Mouse (Mus musculus): ENCODE measurements at regions not wholly inside any gene's neighbourhood (a gene's known extent, or its start where the extent isn't known, plus 50 kb on each side); places are given as distances from the start of the nearest gene placed in this dataset.

- Histone ChIP-seq H3K27ac (replicated peaks; ENCODE audit: low read depth, low read length) (no peak overlapping the region), H3K9me3 (replicated peaks; ENCODE audit: control insufficient read depth, low read length) (no peaks in the 10 kb centered on the region), H3K4me3 (ENCODE audit: low read depth, low read length) (no peak overlapping the region), H3K36me3 (replicated peaks; ENCODE audit: control insufficient read depth, insufficient read depth, low read depth, low read length) (no peaks in the 10 kb centered on the region), H3K9ac (replicated peaks; ENCODE audit: low read length) (no peak overlapping the region), H3K4me2 (ENCODE audit: low read depth, low read length) (no peak overlapping the region), H3K4me1 (ENCODE audit: control insufficient read depth, insufficient read depth, low read length) (no peaks in the 10 kb centered on the region), H3K27me3 (ENCODE audit: control insufficient read depth, insufficient read depth, low read length) (no peaks in the 10 kb centered on the region)
- WGBS, result 78% methylated on average over 4 of the region's 4 CpGs
- DNase-seq (ENCODE audit: low spot score) (no peak), ATAC-seq (replicated peaks; ENCODE audit: insufficient number of reproducible peaks, low FRiP score, low TSS enrichment, low read depth) (no peak)
Measured at GRCm38 (mm10) chr13:115162689-115163413, 61.1 kb upstream of the Itga1 start.

GRCm38 (mm10) chr13:115159386-115159785 lies 57.6 kb upstream of the Itga1 start:
- H3K4me1 ChIP-seq (ENCODE audit: control insufficient read depth, insufficient read depth, low read length), result no peaks in the 10 kb centered on the region
- no peak overlapping the region for H3K9ac ChIP-seq (replicated peaks; ENCODE audit: low read length)
- WGBS, result 77% methylated on average over 4 of the region's 4 CpGs
- no peaks in the 10 kb centered on the region for H3K36me3 ChIP-seq (replicated peaks; ENCODE audit: control insufficient read depth, insufficient read depth, low read depth, low read length)
- H3K27ac ChIP-seq (replicated peaks; ENCODE audit: low read depth, low read length), result no peak overlapping the region
- H3K9me3 ChIP-seq (replicated peaks; ENCODE audit: control insufficient read depth, low read length), result no peaks in the 10 kb centered on the region
- H3K4me2 ChIP-seq (ENCODE audit: low read depth, low read length), result no peak overlapping the region
- H3K4me3 ChIP-seq (ENCODE audit: low read depth, low read length), result no peak overlapping the region
- DNase-seq (ENCODE audit: low spot score), result no peak
- no peaks in the 10 kb centered on the region for H3K27me3 ChIP-seq (ENCODE audit: control insufficient read depth, insufficient read depth, low read length)
- ATAC-seq (replicated peaks; ENCODE audit: insufficient number of reproducible peaks, low FRiP score, low TSS enrichment, low read depth), result no peak
